Mouse (Mus musculus) megakaryocyte, embryonic 14.5 days (primary cell): ENCODE data around the gene Btf3l4.

Source experiments
- FLI1 ChIP-seq: IDR thresholded peaks from 2 replicates; pipeline ENCODE4 v1.6.1; 2012; ENCODE audit warnings: low read length, inconsistent platforms, mixed read lengths
- GATA1 ChIP-seq: IDR thresholded peaks from 3 replicates; pipeline ENCODE4 v1.6.1; 2012; ENCODE audit warnings: mixed read lengths, low read length, inconsistent platforms, borderline replicate concordance

- TF ChIP-seq GATA1 (no peak), FLI1 (no peak)
These were observed 9.9 kb upstream of the Btf3l4 start for GRCm38 (mm10) chr4:108843336-108843735.
